Mouse (Mus musculus) intestine, embryonic 16.5 days (tissue): ENCODE measurements around the gene Gm10643. TPM values are rescaled to one million over a fixed set of nuclear protein-coding genes. Genes with fewer than 3 reads are reported as not detected.

ENCODE experiments used
- ATAC-seq: fragments of 200-750 bp; cut with Nextera tagmentation; 2 replicates; pipeline ENCODE4 v1.8.0; 2017; ENCODE audit warnings: moderate TSS enrichment, moderate library complexity
- H3K27ac ChIP-seq: fragments of 300-500 bp; sonication (generic); 2 replicates; pipeline ENCODE4 v1.5.1; 2014; ENCODE audit warnings: mild to moderate bottlenecking, low read length
- H3K27me3 ChIP-seq: fragments of 300-500 bp; sonication (generic); replicated peaks from 2 replicates; pipeline ENCODE4 v1.6.1; 2014; ENCODE audit warnings: low read length, control low read depth, mixed read lengths; ENCODE audit not compliant: control insufficient read depth, insufficient read depth
- H3K36me3 ChIP-seq: fragments of 300-500 bp; sonication (generic); 2 replicates; pipeline ENCODE4 v1.6.1; 2014; ENCODE audit warnings: low read length, control low read depth; ENCODE audit not compliant: control insufficient read depth, insufficient read depth
- H3K4me1 ChIP-seq: fragments of 300-500 bp; sonication (generic); 2 replicates; pipeline ENCODE4 v1.6.1; 2014; ENCODE audit warnings: low read length, control low read depth, mixed read lengths; ENCODE audit not compliant: control insufficient read depth, insufficient read depth
- H3K4me2 ChIP-seq: fragments of 300-500 bp; sonication (generic); 2 replicates; pipeline ENCODE4 v1.6.1; 2014; ENCODE audit warnings: low read depth, low read length, control low read depth
- H3K4me3 ChIP-seq: fragments of 300-500 bp; sonication (generic); 2 replicates; pipeline ENCODE4 v1.5.1; 2014; ENCODE audit warnings: mild to moderate bottlenecking, low read length
- H3K9ac ChIP-seq: fragments of 300-500 bp; sonication (generic); 2 replicates; pipeline ENCODE4 v1.6.1; 2014; ENCODE audit warnings: low read depth, low read length
- H3K9me3 ChIP-seq: fragments of 300-500 bp; sonication (generic); 2 replicates; pipeline ENCODE4 v1.6.1; 2016; ENCODE audit warnings: low read length, control low read depth; ENCODE audit not compliant: control insufficient read depth
- WGBS: fragments of 180-500 bp; shearing (Covaris S2); extraction: QIAGEN DNeasy Blood & Tissue Kit; methylation state at CpG from one replicate; pipeline ENCODE4 v1.1.7; 2014; 5-methylcytosine and 5-hydroxymethylcytosine counted together
- polyA plus RNA-seq: library from polyadenylated mRNA; unstranded; fragments of >200 nt; fragmentation: Nextera tagmentation; extraction: Ambion mirVana; gene quantifications from 2 replicates; pipeline ENCODE4 v1.2.1, GENCODE M21; 2015

Gm10643 gene
- polyA plus RNA-seq, 1 experiment from 2014 or later, result 0.76 TPM

- no peak for ATAC-seq
- Histone ChIP-seq H3K9ac (no peak overlapping the region), H3K9me3 (no peaks in the 10 kb centered on the region), H3K27ac (no peak overlapping the region), H3K27me3 (no peaks in the 10 kb centered on the region), H3K4me2 (no peak overlapping the region), H3K4me1 (peaks cover 6% of the 10 kb centered on the region; the same call in 1 of the 2 replicates), H3K4me3 (no peak overlapping the region), H3K36me3 (no peaks in the 10 kb centered on the region)
- 91% methylated on average over 5 of the region's 5 CpGs for WGBS
Measured at GRCm38 (mm10) chr8:84029272-84029671, 35.7 kb downstream of the Gm10643 start.

- Histone ChIP-seq H3K27me3 (no peaks in the 10 kb centered on the region), H3K36me3 (no peaks in the 10 kb centered on the region), H3K9ac (no peak overlapping the region), H3K27ac (no peak overlapping the region), H3K4me3 (no peak overlapping the region), H3K4me1 (peaks cover 23% of the 10 kb centered on the region), H3K4me2 (no peak overlapping the region), H3K9me3 (no peaks in the 10 kb centered on the region)
- WGBS, result 20% methylated on average over 10 of the region's 10 CpGs
- ATAC-seq, result no peak
Measured at GRCm38 (mm10) chr8:84027449-84027848, 37.5 kb downstream of the Gm10643 start.

GRCm38 (mm10) chr8:84025863-84026262, 39.1 kb downstream of the Gm10643 start:
- H3K9me3 ChIP-seq, result no peaks in the 10 kb centered on the region
- H3K4me1 ChIP-seq, result peaks cover 32% of the 10 kb centered on the region
- peak overlapping the region; percentile 90 for H3K4me2 ChIP-seq
- peak; percentile 34 for ATAC-seq
- peak overlapping the region; percentile 64 for H3K9ac ChIP-seq
- 6% methylated on average over 41 of the region's 41 CpGs for WGBS
- H3K4me3 ChIP-seq, result peak overlapping the region; percentile 51
- no peak overlapping the region for H3K27ac ChIP-seq
- H3K36me3 ChIP-seq, result no peaks in the 10 kb centered on the region
- H3K27me3 ChIP-seq, result no peaks in the 10 kb centered on the region

GRCm38 (mm10) chr8:84024171-84024570, 40.8 kb downstream of the Gm10643 start:
- no peaks in the 10 kb centered on the region for H3K36me3 ChIP-seq
- H3K4me3 ChIP-seq, result no peak overlapping the region
- no peak overlapping the region for H3K27ac ChIP-seq
- ATAC-seq, result no peak
- no peaks in the 10 kb centered on the region for H3K27me3 ChIP-seq
- WGBS, result 17% methylated on average over 10 of the region's 10 CpGs
- H3K4me1 ChIP-seq, result peaks cover 41% of the 10 kb centered on the region
- no peak overlapping the region for H3K4me2 ChIP-seq
- H3K9me3 ChIP-seq, result no peaks in the 10 kb centered on the region
- no peak overlapping the region for H3K9ac ChIP-seq

- no peak overlapping the region for H3K9ac ChIP-seq
- ATAC-seq, result peak; percentile 28; the same call in 1 of the 2 replicates
- H3K9me3 ChIP-seq, result no peaks in the 10 kb centered on the region
- H3K4me3 ChIP-seq, result no peak overlapping the region
- H3K27ac ChIP-seq, result no peak overlapping the region
- H3K27me3 ChIP-seq, result no peaks in the 10 kb centered on the region
- H3K4me1 ChIP-seq, result peaks cover 41% of the 10 kb centered on the region
- H3K4me2 ChIP-seq, result peak overlapping the region; percentile 29; the same call in 1 of the 2 replicates
- WGBS, result 38% methylated on average over 1 of the region's 1 CpGs
- H3K36me3 ChIP-seq, result no peaks in the 10 kb centered on the region
Measured at GRCm38 (mm10) chr8:84023631-84024030, 41.3 kb downstream of the Gm10643 start.

- peak; percentile 31; the same call in 1 of the 2 replicates for ATAC-seq
- Histone ChIP-seq H3K36me3 (no peaks in the 10 kb centered on the region), H3K9ac (no peak overlapping the region), H3K27me3 (no peaks in the 10 kb centered on the region), H3K4me1 (peaks cover 41% of the 10 kb centered on the region), H3K9me3 (no peaks in the 10 kb centered on the region), H3K4me3 (no peak overlapping the region), H3K27ac (no peak overlapping the region), H3K4me2 (peak overlapping the region; percentile 29; the same call in 1 of the 2 replicates)
- WGBS, result 7% methylated on average over 5 of the region's 5 CpGs
Measured at GRCm38 (mm10) chr8:84023085-84023484, 41.9 kb downstream of the Gm10643 start.

GRCm38 (mm10) chr8:84021569-84021968, 43.4 kb downstream of the Gm10643 start:
- Histone ChIP-seq H3K27ac (peak overlapping the region; percentile 27; the same call in 1 of the 2 replicates), H3K4me3 (peak overlapping the region; percentile 41), H3K9me3 (no peaks in the 10 kb centered on the region), H3K4me1 (peaks cover 41% of the 10 kb centered on the region), H3K9ac (peak overlapping the region; percentile 41), H3K36me3 (no peaks in the 10 kb centered on the region), H3K4me2 (peak overlapping the region; percentile 51), H3K27me3 (no peaks in the 10 kb centered on the region)
- peak; percentile 7; the same call in 1 of the 2 replicates for ATAC-seq
- 40% methylated on average over 12 of the region's 12 CpGs for WGBS

- Histone ChIP-seq H3K4me1 (peaks cover 40% of the 10 kb centered on the region), H3K27ac (peak within 1 kb of the TSS; percentile 27; the same call in 1 of the 2 replicates), H3K36me3 (no peaks in the 10 kb centered on the region), H3K9me3 (no peaks in the 10 kb centered on the region), H3K9ac (peak within 1 kb of the TSS; percentile 41), H3K4me2 (peak within 1 kb of the TSS; percentile 51), H3K27me3 (no peaks in the 10 kb centered on the region), H3K4me3 (peak within 1 kb of the TSS; percentile 41)
- ATAC-seq, result peak; percentile 72
- 7% methylated on average over 18 of the region's 18 CpGs for WGBS
Measured at GRCm38 (mm10) chr8:84021096-84021495, 43.8 kb downstream of the Gm10643 start, which contains the start of gene Palm3. Palm3 (plus strand) TSS chr8:84021471.

- Histone ChIP-seq H3K36me3 (no peaks in the 10 kb centered on the region), H3K9me3 (no peaks in the 10 kb centered on the region), H3K4me1 (peaks cover 35% of the 10 kb centered on the region), H3K27ac (no peak overlapping the region), H3K9ac (no peak overlapping the region), H3K27me3 (no peaks in the 10 kb centered on the region), H3K4me2 (no peak overlapping the region), H3K4me3 (no peak overlapping the region)
- ATAC-seq, result no peak
- WGBS, result 68% methylated on average over 9 of the region's 9 CpGs
Measured at GRCm38 (mm10) chr8:84019738-84020137, 45.2 kb downstream of the Gm10643 start.

- Histone ChIP-seq H3K4me1 (peaks cover 25% of the 10 kb centered on the region), H3K4me3 (no peak overlapping the region), H3K9me3 (no peaks in the 10 kb centered on the region), H3K36me3 (no peaks in the 10 kb centered on the region), H3K4me2 (no peak overlapping the region), H3K9ac (no peak overlapping the region), H3K27me3 (peaks cover 20% of the 10 kb centered on the region), H3K27ac (no peak overlapping the region)
- 96% methylated on average over 5 of the region's 5 CpGs for WGBS
- ATAC-seq, result no peak
Measured at GRCm38 (mm10) chr8:84015833-84016232, 49.1 kb downstream of the Gm10643 start.
